Mouse (Mus musculus): ENCODE results near the gene Milr1. TPM values are rescaled to one million over a fixed set of nuclear protein-coding genes. Genes with fewer than 3 reads are reported as not detected.

The Milr1 gene
- total and polyA plus RNA-seq, 3 experiments: 0.29 to 1.4 (median 0.93) TPM

GRCm38 (mm10) chr11:106818341-106818740 lies 67.3 kb downstream of the Milr1 start:
- Histone ChIP-seq H3K36me3 (ENCODE audit: control insufficient read depth, insufficient read depth, low read length) (peaks cover 17% of the 10 kb centered on the region), H3K4me1 (ENCODE audit: control insufficient read depth, insufficient read depth, low read length) (peaks cover 6% of the 10 kb centered on the region), H3K4me3 (no peak overlapping the region), H3K27me3 (ENCODE audit: control insufficient read depth, insufficient read depth, low read length) (no peaks in the 10 kb centered on the region), H3K27ac (no peak overlapping the region; the same call in 1 of the 2 replicates), H3K79me2 (replicated peaks; ENCODE audit: control insufficient read depth, insufficient read depth, low read length) (no peaks in the 10 kb centered on the region), H3K9ac (ENCODE audit: low read depth, low read length) (no peak overlapping the region)
- intact Hi-C loops (cut with DNase I): no loop called here
- WGBS: 26% methylated on average over 9 of the region's 9 CpGs
- TF ChIP-seq EP300 (IDR thresholded peaks at IDR 0.05; ENCODE audit: insufficient read depth, low read depth, low read length): no peak
- no peak for TF ChIP-seq POLR2A (IDR thresholded peaks at IDR 0.05; ENCODE audit: insufficient read depth, low read depth, low read length)
- TF ChIP-seq CTCF (IDR thresholded peaks at IDR 0.05): no peak
- no peak for DNase-seq

Small RNA genes within 50 kb of the gene (microRNA-seq; reads per million reads assigned to microRNA genes)
- gene Gm25994 (0 reads per million in 2 experiments), gene Mir3064 (15.8 to 19.1 reads per million in 2 experiments)

Other genes with a start within 250 kb of the Milr1 start
- 10 to 100 TPM; 42.5 to 46.8 TPM for gene Tex2, start 137.8 kb upstream of the Milr1 start, total RNA-seq (2021)
- gene Tex2, start 137.8 kb upstream of the Milr1 start, polyA plus RNA-seq (2012; rRNA removed): 17.2 and 27.1 TPM in 2 replicates
- 100 to 1,000 TPM; 114 to 123 TPM for gene Pecam1, start 598 bp upstream of the Milr1 start, total RNA-seq (2021)
- gene Pecam1, start 598 bp upstream of the Milr1 start, polyA plus RNA-seq (2012; rRNA removed): 78.3 and 130 TPM in 2 replicates
- 1 to 10 TPM; 3.7 to 4.2 TPM for gene Polg2, start 28.3 kb downstream of the Milr1 start, total RNA-seq (2021)
- gene Polg2, start 28.3 kb downstream of the Milr1 start, polyA plus RNA-seq (2012; rRNA removed): 2.7 and 3.8 TPM in 2 replicates
- 100 to 1,000 TPM; 328 to 354 TPM for gene Ddx5, start 38.0 kb downstream of the Milr1 start, total RNA-seq (2021)
- gene Ddx5, start 38.0 kb downstream of the Milr1 start, polyA plus RNA-seq (2012; rRNA removed): 202 and 306 TPM in 2 replicates
- gene Cep95, start 38.0 kb downstream of the Milr1 start, total RNA-seq (2021): 1 to 10 TPM; 4.9 to 6.0 TPM
- 2.7 and 5.3 TPM in 2 replicates for gene Cep95, start 38.0 kb downstream of the Milr1 start, polyA plus RNA-seq (2012; rRNA removed)
- gene Smurf2, start 169.5 kb downstream of the Milr1 start, total RNA-seq (2021): 10 to 100 TPM; 39.9 to 41.0 TPM
- gene Smurf2, start 169.5 kb downstream of the Milr1 start, polyA plus RNA-seq (2012; rRNA removed): 9.5 and 14.9 TPM in 2 replicates
- gene Kpna2, start 248.3 kb downstream of the Milr1 start, total RNA-seq (2021): 10 to 100 TPM; 61.1 to 62.9 TPM
- 19.5 and 35.7 TPM in 2 replicates for gene Kpna2, start 248.3 kb downstream of the Milr1 start, polyA plus RNA-seq (2012; rRNA removed)

Data from heart, adult 2 months (tissue).